Mouse (Mus musculus) lung, postnatal 0 days (tissue): ENCODE data around the gene Gm10392. TPM values are rescaled to one million over a fixed set of nuclear protein-coding genes. Genes with fewer than 3 reads are reported as not detected.
"Not testable (repeated sequence)": the region's sequence is repeated elsewhere in the genome, so short reads cannot be mapped to it uniquely, and the experiment has no call there.

Source experiments
- ATAC-seq: fragments of 200-750 bp; cut with Nextera tagmentation; 2 replicates; pipeline ENCODE4 v1.8.0; 2017; ENCODE audit warnings: moderate library complexity
- DNase-seq: peaks from one replicate; pipeline ENCODE4 v3.0.0-alpha.2; 2016; ENCODE audit warnings: low spot score
- H3K27ac ChIP-seq: fragments of 300-500 bp; sonication (generic); 2 replicates; pipeline ENCODE4 v1.5.1; 2014; ENCODE audit warnings: antibody characterized with exemption, mild to moderate bottlenecking, low read length, mixed read lengths
- H3K27me3 ChIP-seq: fragments of 300-500 bp; sonication (generic); replicated peaks from 2 replicates; pipeline ENCODE4 v1.6.1; 2014; ENCODE audit warnings: low read length, mixed read lengths; ENCODE audit not compliant: insufficient read depth
- H3K36me3 ChIP-seq: fragments of 300-500 bp; sonication (generic); 2 replicates; pipeline ENCODE4 v1.6.1; 2014; ENCODE audit warnings: low read length, mixed read lengths; ENCODE audit not compliant: insufficient read depth
- H3K4me1 ChIP-seq: fragments of 300-500 bp; sonication (generic); 2 replicates; pipeline ENCODE4 v1.6.1; 2014; ENCODE audit warnings: antibody characterized with exemption, low read depth, low read length, mixed read lengths; ENCODE audit not compliant: insufficient read depth
- H3K4me2 ChIP-seq: fragments of 300-500 bp; sonication (generic); replicated peaks from 2 replicates; pipeline ENCODE4 v1.6.1; 2014; ENCODE audit warnings: low read depth, mild to moderate bottlenecking, low read length, moderate library complexity, mixed read lengths
- H3K4me3 ChIP-seq: fragments of 300-500 bp; sonication (generic); 2 replicates; pipeline ENCODE4 v1.5.1; 2014; ENCODE audit warnings: low read depth, low read length
- H3K9ac ChIP-seq: fragments of 300-500 bp; sonication (generic); replicated peaks from 2 replicates; pipeline ENCODE4 v1.6.1; 2014; ENCODE audit warnings: low read depth, mild to moderate bottlenecking
- H3K9me3 ChIP-seq: fragments of 300-500 bp; sonication (generic); 2 replicates; pipeline ENCODE4 v1.6.1; 2016; ENCODE audit warnings: low read length, mixed read lengths
- CTCF ChIP-seq: IDR thresholded peaks from 2 replicates; pipeline ENCODE4 v1.5.1; 2016; ENCODE audit warnings: antibody characterized with exemption, mild to moderate bottlenecking
- EP300 ChIP-seq: IDR thresholded peaks from 2 replicates; pipeline ENCODE4 v1.6.1; 2016; ENCODE audit warnings: antibody characterized with exemption, mild to moderate bottlenecking, control low read depth
- WGBS: fragments of 180-500 bp; shearing (Covaris S2); extraction: QIAGEN DNeasy Blood & Tissue Kit; methylation state at CpG from one replicate; pipeline ENCODE4 v1.1.7; 2014; 5-methylcytosine and 5-hydroxymethylcytosine counted together
- polyA plus RNA-seq: library from polyadenylated mRNA; unstranded; fragments of >200 nt; fragmentation: Nextera tagmentation; extraction: Ambion mirVana; gene quantifications from 2 replicates; pipeline ENCODE4 v1.2.1, GENCODE M21; 2015

Gm10392 gene
- polyA plus RNA-seq = 0.07 and 0.13 TPM in 2 replicates

DNA sequence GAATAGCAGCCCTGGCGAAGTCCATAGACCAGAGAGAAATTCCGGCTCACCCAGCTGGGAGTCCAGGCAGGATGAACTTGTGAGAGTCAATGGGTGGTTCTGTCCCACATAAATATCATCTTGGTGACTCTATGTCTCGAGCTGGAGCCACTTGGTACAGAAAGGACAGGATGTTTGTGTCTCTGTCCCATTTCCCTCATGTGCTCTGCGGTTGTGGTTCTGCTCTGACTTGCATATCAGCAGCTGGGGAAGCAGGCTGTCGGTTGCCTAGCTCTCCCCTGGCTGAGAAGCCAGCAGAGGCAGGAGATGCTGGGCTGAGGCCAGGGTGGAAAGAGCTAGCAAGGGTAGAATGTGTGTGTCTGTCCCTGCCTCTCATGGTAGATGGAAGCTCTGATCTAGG lies at the start of gene Gm10392:
TSS of gene Gm10392 (minus strand) at position 156 of the 400 bp plus-strand sequence.
- no peak within 1 kb of the TSS for H3K9ac ChIP-seq
- no peak within 1 kb of the TSS for H3K27ac ChIP-seq
- 57% methylated on average over 5 of the region's 5 CpGs for WGBS
- H3K36me3 ChIP-seq = no peaks in the 10 kb centered on the region
- H3K9me3 ChIP-seq = no peaks in the 10 kb centered on the region
- 0 out of 2 replicates have a peak, but pooled peaks cover 4% of the 10 kb centered on the region for H3K27me3 ChIP-seq
- peaks cover 17% of the 10 kb centered on the region for H3K4me1 ChIP-seq
- DNase-seq (peak; percentile 63), ATAC-seq (peak; percentile 23)
- H3K4me3 ChIP-seq = no peak within 1 kb of the TSS
- H3K4me2 ChIP-seq = no peak within 1 kb of the TSS
- TF ChIP-seq CTCF (no peak), EP300 (peak; percentile 51; the same call in 1 of the 2 replicates)

DNA sequence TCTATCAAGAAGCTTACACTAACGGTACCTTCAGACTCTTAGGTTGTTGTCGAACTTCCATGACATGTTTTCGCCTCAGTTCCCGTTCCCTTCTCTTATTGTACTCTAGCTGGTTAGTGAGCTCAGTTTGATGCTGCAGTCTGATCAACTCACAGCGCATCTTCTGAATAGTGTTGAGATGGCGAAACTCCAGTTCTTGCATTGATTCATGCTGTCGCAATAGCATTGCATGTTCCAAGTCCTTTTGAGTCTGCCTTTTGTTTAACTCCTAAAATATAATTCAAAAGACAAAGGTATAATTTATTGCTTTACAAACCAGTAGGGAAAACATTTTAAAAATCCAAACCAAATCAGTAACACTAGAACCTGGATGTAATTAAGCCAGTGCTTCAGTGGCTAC lies 26.3 kb upstream of the Gm10392 start:
- H3K9me3 ChIP-seq = no peaks in the 10 kb centered on the region
- H3K27me3 ChIP-seq = no peaks in the 10 kb centered on the region
- no peak for ATAC-seq
- no peaks in the 10 kb centered on the region for H3K4me1 ChIP-seq
- H3K9ac ChIP-seq = no peak overlapping the region
- no peak overlapping the region for H3K4me3 ChIP-seq
- no peak overlapping the region for H3K4me2 ChIP-seq
- H3K36me3 ChIP-seq = peaks cover 37% of the 10 kb centered on the region
- H3K27ac ChIP-seq = no peak overlapping the region
- WGBS = 91% methylated on average over 7 of the region's 7 CpGs
- TF ChIP-seq EP300 (no peak), CTCF (no peak)
- DNase-seq = no peak

DNA sequence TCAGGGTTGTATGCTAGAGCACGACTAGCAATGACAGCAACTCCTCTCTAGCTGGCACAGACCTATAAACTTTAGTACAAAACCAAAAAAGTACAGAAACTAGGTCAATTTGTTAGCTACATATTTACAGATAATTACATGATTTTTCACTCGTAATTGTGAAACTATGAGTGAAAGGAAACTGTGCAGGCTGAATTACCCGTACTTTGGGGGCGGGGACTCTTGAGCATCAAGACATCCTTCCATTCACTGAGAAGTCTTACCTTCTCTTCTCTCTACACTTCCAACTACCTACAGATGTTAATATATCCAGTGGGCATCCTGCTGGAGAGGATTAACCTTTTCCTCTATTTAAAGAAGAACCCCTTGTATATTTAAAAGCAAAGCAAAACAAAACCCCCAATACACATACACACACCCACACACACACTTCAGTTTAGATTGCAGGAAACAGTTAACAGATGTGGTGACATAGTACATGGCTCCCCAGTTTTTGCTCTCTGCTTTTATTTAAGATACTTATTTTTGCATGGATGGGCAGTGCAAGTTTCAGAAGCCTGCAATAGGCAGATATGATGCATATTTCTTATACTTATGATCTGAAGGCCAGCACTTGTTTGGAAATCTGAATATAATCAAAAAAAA lies 13.3 kb upstream of the Gm10392 start:
- Histone ChIP-seq H3K4me2 (no peak overlapping the region), H3K36me3 (no peaks in the 10 kb centered on the region; the same call in 1 of the 2 replicates), H3K27me3 (no peaks in the 10 kb centered on the region), H3K9me3 (no peaks in the 10 kb centered on the region), H3K9ac (no peak overlapping the region), H3K4me3 (no peak overlapping the region), H3K27ac (no peak overlapping the region), H3K4me1 (no peaks in the 10 kb centered on the region)
- no peak for TF ChIP-seq EP300
- no peak for TF ChIP-seq CTCF
- ATAC-seq (no peak), DNase-seq (no peak)
- WGBS = 79% methylated on average over 4 of the region's 4 CpGs

DNA sequence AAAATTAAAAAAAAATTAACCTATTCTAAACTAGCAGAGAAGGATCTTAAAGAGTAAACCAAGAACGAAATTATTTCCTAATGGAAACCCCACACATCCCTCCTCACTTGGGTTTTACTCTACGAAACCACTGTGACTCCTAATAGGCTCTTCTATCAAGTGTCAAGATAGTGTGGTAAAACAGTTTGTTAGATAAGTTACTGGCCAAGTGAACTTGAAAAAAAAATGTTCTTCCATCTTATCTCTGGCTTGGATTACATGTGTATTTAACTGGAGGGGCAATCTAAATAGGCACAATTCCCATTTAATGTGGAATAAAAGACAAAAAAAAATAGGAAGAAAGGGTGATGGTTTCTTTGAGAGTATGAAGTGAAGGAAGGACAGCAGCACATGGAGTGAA lies 11.9 kb upstream of the Gm10392 start:
- no peak overlapping the region for H3K9ac ChIP-seq
- H3K27me3 ChIP-seq = no peaks in the 10 kb centered on the region
- DNase-seq (no peak), ATAC-seq (no peak)
- 66% methylated on average over 2 of the region's 2 CpGs for WGBS
- no peaks in the 10 kb centered on the region for H3K9me3 ChIP-seq
- no peak overlapping the region for H3K27ac ChIP-seq
- no peaks in the 10 kb centered on the region for H3K4me1 ChIP-seq
- H3K4me2 ChIP-seq = no peak overlapping the region
- no peak overlapping the region for H3K4me3 ChIP-seq
- TF ChIP-seq EP300 (no peak), CTCF (no peak)
- no peaks in the 10 kb centered on the region; the same call in 1 of the 2 replicates for H3K36me3 ChIP-seq

DNA sequence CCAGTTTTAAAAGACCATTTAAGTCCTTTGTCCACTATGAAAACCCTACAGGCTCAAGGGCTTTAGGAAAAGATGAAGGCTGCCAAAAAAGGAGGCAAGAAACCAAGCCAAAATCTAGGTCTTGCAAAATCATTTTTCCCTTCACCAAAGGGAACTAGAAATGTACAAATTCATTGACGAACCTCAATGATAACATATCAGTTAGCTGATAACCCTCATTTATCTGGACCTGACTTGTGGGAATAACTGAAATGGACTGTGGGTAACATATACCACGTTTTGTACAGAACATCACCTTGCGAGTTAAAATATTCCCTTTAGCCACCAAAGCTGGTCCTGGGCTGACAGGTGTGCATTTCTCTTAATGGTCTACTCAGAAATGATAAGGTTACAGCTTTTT lies 10.6 kb upstream of the Gm10392 start:
- Histone ChIP-seq H3K27ac (no peak overlapping the region), H3K9me3 (no peaks in the 10 kb centered on the region), H3K9ac (no peak overlapping the region), H3K4me1 (no peaks in the 10 kb centered on the region), H3K27me3 (no peaks in the 10 kb centered on the region), H3K4me3 (no peak overlapping the region), H3K4me2 (no peak overlapping the region), H3K36me3 (no peaks in the 10 kb centered on the region)
- TF ChIP-seq CTCF (no peak), EP300 (no peak)
- ATAC-seq = no peak
- DNase-seq = no peak
- 68% methylated on average over 3 of the region's 3 CpGs for WGBS

DNA sequence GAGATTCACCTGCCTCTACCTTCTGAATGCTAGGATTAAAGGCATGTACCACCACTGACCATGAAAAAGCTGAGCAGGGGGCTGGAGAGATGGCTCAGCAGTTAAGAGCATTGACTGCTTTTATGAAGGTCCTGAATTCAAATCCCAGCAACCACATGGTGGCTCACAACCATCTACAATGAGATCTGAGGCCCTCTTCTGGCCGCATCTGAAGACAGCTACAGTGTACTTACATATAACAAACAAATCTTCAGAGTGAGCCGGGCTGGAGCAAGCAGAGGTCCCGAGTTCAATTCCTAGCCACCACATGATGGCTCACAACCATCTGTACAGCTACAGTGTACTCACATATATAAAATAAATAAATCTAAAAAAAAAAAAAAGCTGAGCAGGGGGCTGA lies 9.4 kb upstream of the Gm10392 start:
- not testable (repeated sequence) for ATAC-seq
- WGBS = 94% methylated on average over 3 of the region's 3 CpGs

More for the DNA sequence above, 9.4 kb upstream of the Gm10392 start:
- not testable (repeated sequence) for H3K27ac ChIP-seq, H3K4me3 ChIP-seq, H3K4me2 ChIP-seq, H3K36me3 ChIP-seq, H3K27me3 ChIP-seq, H3K9ac ChIP-seq, H3K9me3 ChIP-seq, H3K4me1 ChIP-seq, DNase-seq
